24 mouse cellular contexts compared by ENCODE assay signal in genomic region chr9:20895382-20895781, GRCm38 (mm10).
"Had no signal": no experiment of that assay in that cellular context is flagged by ENCODE, and none has a peak within 500 bp of the region (broad histone marks: within the 10 kb centered on the region; RNA-seq: fewer than 3 reads in every experiment).

No protein-coding gene starts in this region.

- H3K9me3 ChIP-seq: heart, embryonic 10.5 days; heart, embryonic 12.5 days; hindbrain, embryonic 13.5 days; hindbrain, embryonic 15.5 days; kidney, embryonic 15.5 days; limb, embryonic 12.5 days had no signal

- H3K27ac ChIP-seq: gastrocnemius, adult 2 months; heart, embryonic 10.5 days; hindbrain, embryonic 13.5 days; hindbrain, embryonic 15.5 days; hindbrain, postnatal 0 days; kidney, embryonic 15.5 days; kidney, postnatal 0 days; limb, embryonic 12.5 days; liver, embryonic 14.5 days had no signal

- H3K4me2 ChIP-seq: heart, embryonic 12.5 days; hindbrain, embryonic 13.5 days; hindbrain, embryonic 15.5 days; kidney, embryonic 15.5 days; limb, embryonic 12.5 days had no signal

- H3K4me3 ChIP-seq: gastrocnemius, adult 2 months; heart, embryonic 10.5 days; heart, embryonic 12.5 days; hindbrain, embryonic 13.5 days; hindbrain, embryonic 15.5 days; kidney, embryonic 15.5 days; limb, embryonic 12.5 days had no signal

- H3K9ac ChIP-seq: heart, embryonic 12.5 days; hindbrain, embryonic 13.5 days; hindbrain, embryonic 15.5 days; kidney, embryonic 15.5 days; limb, embryonic 12.5 days; liver, embryonic 14.5 days had no signal

- DNase-seq: gastrocnemius, adult 2 months; gastrocnemius, postnatal 10 days; gastrocnemius, postnatal 25 days; heart, adult 18-20 months; heart, postnatal 10 days; heart, postnatal 36 days; kidney, adult 11 months; kidney, adult 2 months; kidney, adult 9 months; kidney, postnatal 14 days; kidney, postnatal 36 days; layer of hippocampus, adult 9-11 months; layer of hippocampus, postnatal 36 days; left cerebral cortex, postnatal 4 days; liver had no signal

- ATAC-seq: hindbrain, postnatal 0 days had no signal

- H3K27me3 ChIP-seq: heart, embryonic 12.5 days; hindbrain, embryonic 13.5 days; hindbrain, embryonic 15.5 days; kidney, embryonic 15.5 days; limb, embryonic 12.5 days had no signal
